Mouse (Mus musculus): ENCODE data around the gene Gfap.

The Gfap gene

GRCm38 (mm10) chr11:102837385-102837784 is 63.3 kb downstream of the Gfap start:
- DNase-seq (ENCODE audit: low spot score), result no peak

Measured in ovary, postnatal 10 days (tissue).